Mouse (Mus musculus): Measurements from ENCODE around the gene Gmcl1.
A peak's percentile ranks its signal among the peaks of the same experiment; 100 is the strongest.

The Gmcl1 gene

GRCm38 (mm10) chr6:86733183-86733876 lies at the start of gene Gmcl1:
Gene Gmcl1, minus strand, starts transcription at chr6:86733383.
- ATAC-seq (ENCODE audit: low TSS enrichment): peak; percentile 89

GRCm38 (mm10) chr6:86782342-86782741 lies 49.2 kb upstream of the Gmcl1 start:
- ATAC-seq (ENCODE audit: low TSS enrichment): no peak

GRCm38 (mm10) chr6:86781361-86781957 lies 48.3 kb upstream of the Gmcl1 start:
- peak; percentile 41; the same call in 1 of the 2 replicates for ATAC-seq (ENCODE audit: low TSS enrichment)

- ATAC-seq (ENCODE audit: low TSS enrichment): no peak
Measured at GRCm38 (mm10) chr6:86778910-86779594, 45.9 kb upstream of the Gmcl1 start.

- ATAC-seq (ENCODE audit: low TSS enrichment): no peak
Measured at GRCm38 (mm10) chr6:86777181-86777580, 44.0 kb upstream of the Gmcl1 start.

GRCm38 (mm10) chr6:86776706-86777071 lies 43.5 kb upstream of the Gmcl1 start:
- ATAC-seq (ENCODE audit: low TSS enrichment): peak; percentile 66

- ATAC-seq (ENCODE audit: low TSS enrichment): 0 out of 2 replicates have a peak, but pooled peaks have one; percentile 11
Measured at GRCm38 (mm10) chr6:86776001-86776705, 43.0 kb upstream of the Gmcl1 start.

- ATAC-seq (ENCODE audit: low TSS enrichment): no peak
Measured at GRCm38 (mm10) chr6:86774937-86775336, 41.8 kb upstream of the Gmcl1 start.

GRCm38 (mm10) chr6:86773830-86774229 lies 40.6 kb upstream of the Gmcl1 start:
- ATAC-seq (ENCODE audit: low TSS enrichment): no peak

- ATAC-seq (ENCODE audit: low TSS enrichment): peak; percentile 76; the same call in 1 of the 2 replicates
Measured at GRCm38 (mm10) chr6:86772631-86773030, 39.4 kb upstream of the Gmcl1 start.

GRCm38 (mm10) chr6:86768938-86769337 lies 35.8 kb upstream of the Gmcl1 start:
- no peak for ATAC-seq (ENCODE audit: low TSS enrichment)

- ATAC-seq (ENCODE audit: low TSS enrichment): no peak
Measured at GRCm38 (mm10) chr6:86768186-86768776, 35.1 kb upstream of the Gmcl1 start.

GRCm38 (mm10) chr6:86767465-86767864 lies 34.3 kb upstream of the Gmcl1 start:
- ATAC-seq (ENCODE audit: low TSS enrichment): no peak

GRCm38 (mm10) chr6:86765637-86766059 lies 32.5 kb upstream of the Gmcl1 start:
- ATAC-seq (ENCODE audit: low TSS enrichment): no peak

GRCm38 (mm10) chr6:86754105-86754863 lies 21.1 kb upstream of the Gmcl1 start:
- ATAC-seq (ENCODE audit: low TSS enrichment): no peak

GRCm38 (mm10) chr6:86752843-86753485 lies 19.8 kb upstream of the Gmcl1 start:
- ATAC-seq (ENCODE audit: low TSS enrichment): no peak

- no peak for ATAC-seq (ENCODE audit: low TSS enrichment)
Measured at GRCm38 (mm10) chr6:86750961-86751360, 17.8 kb upstream of the Gmcl1 start.

GRCm38 (mm10) chr6:86749817-86750216 lies 16.6 kb upstream of the Gmcl1 start:
- no peak for ATAC-seq (ENCODE audit: low TSS enrichment)

- ATAC-seq (ENCODE audit: low TSS enrichment): no peak
Measured at GRCm38 (mm10) chr6:86747171-86747570, 14.0 kb upstream of the Gmcl1 start.

GRCm38 (mm10) chr6:86740652-86741051 lies 7.5 kb upstream of the Gmcl1 start:
- ATAC-seq (ENCODE audit: low TSS enrichment): no peak

GRCm38 (mm10) chr6:86736830-86737229 lies 3.6 kb upstream of the Gmcl1 start:
- no peak for ATAC-seq (ENCODE audit: low TSS enrichment)

Measured in frontal cortex, adult (tissue).